Mouse (Mus musculus) MEL (cell line): Measurements from ENCODE around the gene Evpl. TPM values are rescaled to one million over a fixed set of nuclear protein-coding genes. Genes with fewer than 3 reads are reported as not detected.

Experiments
- DNase-seq: peaks from one replicate; pipeline ENCODE4 v3.0.0; 2011; ENCODE audit warnings: low read depth, low spot score
- H3K27ac ChIP-seq: 2 replicates; pipeline ENCODE4 v1.5.1; 2012; ENCODE audit warnings: low read depth, mild to moderate bottlenecking, control low read depth, low read length, moderate library complexity; ENCODE audit not compliant: control insufficient read depth
- H3K27me3 ChIP-seq, 2 experiments: fragments of 150-350 bp in 1 of 2; sonication (generic) in 1 of 2; 2 replicates each; pipeline ENCODE4 v1.6.1; 2012; ENCODE audit warnings: low read length in 2 of 2, mild to moderate bottlenecking in 2 of 2, improper control_type of control experiment in 1 of 2, moderate library complexity in 1 of 2; ENCODE audit not compliant: insufficient read depth in 2 of 2, control insufficient read depth in 1 of 2
- H3K36me3 ChIP-seq, 2 experiments: 2 replicates each; pipeline ENCODE4 v1.6.1; 2012 to 2014; ENCODE audit warnings: low read length in 2 of 2, improper control_type of control experiment in 1 of 2, inconsistent platforms in 1 of 2, mild to moderate bottlenecking in 1 of 2; ENCODE audit not compliant: insufficient read depth in 2 of 2, control insufficient read depth in 1 of 2
- H3K4me1 ChIP-seq, 2 experiments: fragments of 150-350 bp in 1 of 2; sonication (generic) in 1 of 2; 2 replicates each; pipeline ENCODE4 v1.6.1; 2012; ENCODE audit warnings: low read length in 2 of 2, improper control_type of control experiment in 1 of 2, mild to moderate bottlenecking in 1 of 2; ENCODE audit not compliant: insufficient read depth in 2 of 2, control insufficient read depth in 1 of 2
- H3K4me3 ChIP-seq, 2 experiments: fragments of 150-350 bp in 1 of 2; sonication (generic) in 1 of 2; 2 replicates each; pipeline ENCODE4 v1.5.1; 2012; ENCODE audit warnings: low read depth in 2 of 2, low read length in 2 of 2, mild to moderate bottlenecking in 2 of 2, moderate library complexity in 2 of 2, control low read depth in 1 of 2, improper control_type of control experiment in 1 of 2; ENCODE audit not compliant: control insufficient read depth in 1 of 2, insufficient read depth in 1 of 2
- H3K79me2 ChIP-seq: 2 replicates; pipeline ENCODE4 v1.6.1; 2012; ENCODE audit warnings: mild to moderate bottlenecking, low read length, moderate library complexity; ENCODE audit not compliant: control insufficient read depth, poor library complexity, insufficient read depth
- H3K9ac ChIP-seq: 2 replicates; pipeline ENCODE4 v1.6.1; 2012; ENCODE audit warnings: low read depth, mild to moderate bottlenecking, control low read depth, low read length, moderate library complexity; ENCODE audit not compliant: control insufficient read depth, poor library complexity, severe bottlenecking
- H3K9me3 ChIP-seq: fragments of 150-350 bp; sonication (generic); replicated peaks from 2 replicates; pipeline ENCODE4 v1.6.1; 2012; ENCODE audit warnings: mild to moderate bottlenecking, low read length, improper control_type of control experiment, moderate library complexity; ENCODE audit not compliant: insufficient read depth
- BHLHE40 ChIP-seq: IDR thresholded peaks from 2 replicates; pipeline ENCODE4 v1.6.1; 2012; ENCODE audit warnings: low read depth, mild to moderate bottlenecking, inconsistent platforms, low read length, improper control_type of control experiment, borderline replicate concordance
- CHD1 ChIP-seq: IDR thresholded peaks from 2 replicates; pipeline ENCODE4 v1.6.1; 2012; ENCODE audit warnings: low read depth, mild to moderate bottlenecking, inconsistent platforms, low read length, improper control_type of control experiment
- CHD2 ChIP-seq: IDR thresholded peaks from 2 replicates; pipeline ENCODE4 v1.6.1; 2011; ENCODE audit warnings: low read length, improper control_type of control experiment
- CTCF ChIP-seq, 3 experiments: IDR thresholded peaks in 2 of 3; conservative IDR thresholded peaks in 1 of 3; 2 replicates each; pipeline ENCODE4 v1.5.1; 2011 to 2012; ENCODE audit warnings: low read length in 3 of 3, low read depth in 2 of 3, mild to moderate bottlenecking in 2 of 3, improper control_type of control experiment in 1 of 3, inconsistent platforms in 1 of 3, mixed read lengths in 1 of 3, moderate library complexity in 1 of 3; ENCODE audit not compliant: control insufficient read depth in 1 of 3, insufficient read depth in 1 of 3, poor library complexity in 1 of 3, severe bottlenecking in 1 of 3
- E2F4 ChIP-seq: IDR thresholded peaks from 2 replicates; pipeline ENCODE4 v1.6.1; 2011; ENCODE audit warnings: low read depth, low read length, improper control_type of control experiment, borderline replicate concordance
- ELF1 ChIP-seq: IDR thresholded peaks from 2 replicates; pipeline ENCODE4 v1.6.1; 2014; ENCODE audit warnings: low read depth, mild to moderate bottlenecking, inconsistent platforms, low read length, improper control_type of control experiment, moderate library complexity
- ETS1 ChIP-seq: IDR thresholded peaks from 2 replicates; pipeline ENCODE4 v1.6.1; 2012; ENCODE audit warnings: low read depth, mild to moderate bottlenecking, inconsistent platforms, low read length, improper control_type of control experiment, moderate library complexity
- HCFC1 ChIP-seq: IDR thresholded peaks from 2 replicates; pipeline ENCODE4 v1.6.1; 2012; ENCODE audit warnings: low read depth, mild to moderate bottlenecking, inconsistent platforms, low read length, improper control_type of control experiment, moderate library complexity
- JUND ChIP-seq: IDR thresholded peaks from 2 replicates; pipeline ENCODE4 v1.6.1; 2011; ENCODE audit warnings: low read depth, mild to moderate bottlenecking, improper control_type of control experiment, low read length
- KAT2A ChIP-seq: conservative IDR thresholded peaks from 2 replicates; pipeline ENCODE4 v1.6.1; 2012; ENCODE audit warnings: low read depth, low read length, improper control_type of control experiment, inconsistent platforms
- MAX ChIP-seq: IDR thresholded peaks from 2 replicates; pipeline ENCODE4 v1.6.1; 2011; ENCODE audit warnings: low read length, improper control_type of control experiment
- MYB ChIP-seq: IDR thresholded peaks from 2 replicates; pipeline ENCODE4 v1.6.1; 2011; ENCODE audit warnings: mild to moderate bottlenecking, low read depth, low read length, improper control_type of control experiment
- MYC ChIP-seq: IDR thresholded peaks from 2 replicates; pipeline ENCODE4 v1.6.1; 2011; ENCODE audit warnings: low read depth, mild to moderate bottlenecking, low read length, improper control_type of control experiment, moderate library complexity
- NELFE ChIP-seq: IDR thresholded peaks from 2 replicates; pipeline ENCODE4 v1.6.1; 2011; ENCODE audit warnings: low read depth, low read length, improper control_type of control experiment
- NRF1 ChIP-seq: IDR thresholded peaks from 2 replicates; pipeline ENCODE4 v1.6.1; 2014; ENCODE audit warnings: low read depth, mild to moderate bottlenecking, inconsistent platforms, low read length, improper control_type of control experiment, moderate library complexity; ENCODE audit not compliant: poor library complexity, insufficient read depth, severe bottlenecking
- POLR2AphosphoS2 ChIP-seq: IDR thresholded peaks from 2 replicates; pipeline ENCODE4 v1.6.1; 2011; ENCODE audit warnings: low read length, improper control_type of control experiment
- RAD21 ChIP-seq: IDR thresholded peaks from 2 replicates; pipeline ENCODE4 v1.6.1; 2011; ENCODE audit warnings: mild to moderate bottlenecking, low read depth, low read length, improper control_type of control experiment
- RCOR1 ChIP-seq: IDR thresholded peaks from 2 replicates; pipeline ENCODE4 v1.6.1; 2012; ENCODE audit warnings: low read depth, mild to moderate bottlenecking, inconsistent platforms, low read length, improper control_type of control experiment
- SMC3 ChIP-seq: IDR thresholded peaks from 2 replicates; pipeline ENCODE4 v1.6.1; 2011; ENCODE audit warnings: low read depth, low read length, improper control_type of control experiment
- TAL1 ChIP-seq: IDR thresholded peaks from 2 replicates; pipeline ENCODE4 v1.6.1; 2012; ENCODE audit warnings: mild to moderate bottlenecking, inconsistent platforms, low read length, moderate library complexity, mixed read lengths
- TBP ChIP-seq: IDR thresholded peaks from 2 replicates; pipeline ENCODE4 v1.8.0; 2011; ENCODE audit warnings: low read depth, low read length, improper control_type of control experiment
- USF1 ChIP-seq: IDR thresholded peaks from 2 replicates; pipeline ENCODE4 v1.6.1; 2014; ENCODE audit warnings: low read depth, mild to moderate bottlenecking, inconsistent platforms, low read length, improper control_type of control experiment, moderate library complexity
- USF2 ChIP-seq, 2 experiments: IDR thresholded peaks; 2 replicates each; pipeline ENCODE4 v1.6.1; 2011 to 2012; ENCODE audit warnings: improper control_type of control experiment in 2 of 2, low read length in 2 of 2, borderline replicate concordance in 1 of 2, inconsistent platforms in 1 of 2, low read depth in 1 of 2, mild to moderate bottlenecking in 1 of 2; ENCODE audit not compliant: insufficient read depth in 1 of 2
- ZMIZ1 ChIP-seq: IDR thresholded peaks from 2 replicates; pipeline ENCODE4 v1.6.1; 2012; ENCODE audit warnings: low read depth, mild to moderate bottlenecking, inconsistent platforms, low read length, improper control_type of control experiment, moderate library complexity
- ZNF384 ChIP-seq: IDR thresholded peaks from 2 replicates; pipeline ENCODE4 v1.6.1; 2012; ENCODE audit warnings: low read depth, mild to moderate bottlenecking, inconsistent platforms, low read length, improper control_type of control experiment
- polyA plus RNA-seq, 2 experiments: library from polyadenylated mRNA; stranded (reverse) in 1 of 2; unstranded in 1 of 2; fragments of >175 nt in 1 of 2; fragments of >200 nt in 1 of 2; gene quantifications; 2 replicates each; pipeline versions ENCODE4 v1.2.1 to v1.2.4; 2012; ENCODE audit warnings: low replicate concordance in 2 of 2, low read depth in 1 of 2; ENCODE audit not compliant: insufficient read length in 2 of 2, insufficient read depth in 1 of 2, missing spikeins in 1 of 2
- total RNA-seq: library from RNA; depleted of rRNA; stranded (reverse); fragments of 300-350 nt; gene quantifications from 2 replicates; pipeline ENCODE4 v1.2.3, GENCODE M21; 2012

Evpl gene
- total and polyA plus RNA-seq, 3 experiments = 0.39 to 0.78 TPM; not detected in 1

DNA sequence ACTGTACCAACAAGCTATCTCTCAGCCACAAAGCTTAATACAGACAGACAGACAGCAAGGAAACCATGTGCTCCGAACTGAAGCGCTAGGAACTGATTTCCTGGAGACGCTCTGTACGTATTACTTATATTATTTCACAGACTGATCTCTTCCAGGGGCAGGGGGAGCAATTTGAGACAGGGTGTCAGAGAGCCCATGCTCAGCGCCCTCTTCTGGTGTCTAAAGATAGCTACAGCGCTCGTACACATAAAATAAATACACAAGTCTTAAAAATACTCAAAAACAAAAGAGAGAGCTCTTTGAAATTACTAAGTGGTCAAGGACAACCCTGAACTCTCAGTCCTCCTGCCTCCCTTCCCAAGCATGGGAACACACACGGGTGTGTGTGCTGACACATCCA lies 29.8 kb upstream of the Evpl start:
- peaks cover 0 to 15% of the 10 kb centered on the region in 2 experiments; a peak in 2 of 4 replicates for H3K4me1 ChIP-seq
- H3K27ac ChIP-seq = no peak overlapping the region
- H3K9ac ChIP-seq = no peak overlapping the region
- H3K27me3 ChIP-seq = no peaks in the 10 kb centered on the region
- H3K79me2 ChIP-seq = peaks cover 32% of the 10 kb centered on the region
- TF ChIP-seq MYC (no peak), ELF1 (no peak), CTCF (IDR thresholded peaks at IDR 0.05 in 2 of 3, conservative IDR thresholded peaks at IDR 0.05 in 1 of 3; ENCODE audit: control insufficient read depth in 1 of 3, insufficient read depth in 1 of 3, low read depth in 2 of 3, low read length in 3 of 3, poor library complexity in 1 of 3, severe bottlenecking in 1 of 3) (peak; percentile 57 to 66 (median 64)), SMC3 (peak; percentile 47; the same call in 1 of the 2 replicates)
- H3K36me3 ChIP-seq = peaks cover 21 to 46% of the 10 kb centered on the region in 2 experiments
- peak; percentile 75 for DNase-seq
- H3K4me3 ChIP-seq = no peak overlapping the region
- H3K9me3 ChIP-seq = no peaks in the 10 kb centered on the region

GRCm38 (mm10) chr11:116265850-116266249 lies 28.0 kb upstream of the Evpl start:
- H3K79me2 ChIP-seq = peaks cover 16% of the 10 kb centered on the region
- TF ChIP-seq USF2 (IDR thresholded peaks at IDR 0.05; ENCODE audit: borderline replicate concordance in 1 of 2, insufficient read depth in 1 of 2, low read depth in 1 of 2, low read length in 2 of 2) = no peak
- no peak for TF ChIP-seq E2F4
- 0 out of 2 replicates have a peak, but pooled peaks have one; percentile 7 for TF ChIP-seq POLR2AphosphoS2

GRCm38 (mm10) chr11:116265352-116265751 lies 27.5 kb upstream of the Evpl start:
- Histone ChIP-seq H3K79me2 (peaks cover 11% of the 10 kb centered on the region), H3K9ac (no peak overlapping the region), H3K4me3 (no peak overlapping the region), H3K9me3 (no peaks in the 10 kb centered on the region), H3K27ac (peak overlapping the region; percentile 41; the same call in 1 of the 2 replicates), H3K27me3 (no peaks in the 10 kb centered on the region), H3K4me1 (peaks cover 0 to 7% of the 10 kb centered on the region in 2 experiments; a peak in 2 of 4 replicates), H3K36me3 (peaks cover 10 to 49% of the 10 kb centered on the region in 2 experiments)
- peak; percentile 85 for DNase-seq
- TF ChIP-seq NRF1 = no peak
- TF ChIP-seq CTCF (IDR thresholded peaks at IDR 0.05 in 2 of 3, conservative IDR thresholded peaks at IDR 0.05 in 1 of 3; ENCODE audit: control insufficient read depth in 1 of 3, insufficient read depth in 1 of 3, low read depth in 2 of 3, low read length in 3 of 3, poor library complexity in 1 of 3, severe bottlenecking in 1 of 3) = peak in 1 of 3 experiments; percentile 46; a peak in 2 of 6 replicates
- TF ChIP-seq ETS1 = no peak
- TF ChIP-seq JUND = no peak
- no peak for TF ChIP-seq MYB
- TF ChIP-seq SMC3 = no peak
- TF ChIP-seq BHLHE40 = no peak
- no peak for TF ChIP-seq ZNF384
- no peak for TF ChIP-seq POLR2AphosphoS2
- no peak for TF ChIP-seq ZMIZ1
- TF ChIP-seq TBP = peak; percentile 53; the same call in 1 of the 2 replicates
- no peak for TF ChIP-seq ELF1
- TF ChIP-seq KAT2A = no peak
- peak; percentile 59 for TF ChIP-seq MAX
- no peak for TF ChIP-seq RCOR1
- no peak for TF ChIP-seq RAD21
- TF ChIP-seq CHD2 = no peak
- TF ChIP-seq CHD1 = no peak
- TF ChIP-seq NELFE = no peak
- no peak for TF ChIP-seq USF1
- no peak for TF ChIP-seq HCFC1
- TF ChIP-seq TAL1 = no peak

More at GRCm38 (mm10) chr11:116265850-116266249, 28.0 kb upstream of the Evpl start:
- Histone ChIP-seq H3K36me3 (peaks cover 10 to 49% of the 10 kb centered on the region in 2 experiments), H3K4me3 (no peak overlapping the region), H3K9me3 (no peaks in the 10 kb centered on the region), H3K9ac (no peak overlapping the region), H3K4me1 (peaks cover 0 to 7% of the 10 kb centered on the region in 2 experiments; a peak in 2 of 4 replicates), H3K27ac (no peak overlapping the region; the same call in 1 of the 2 replicates), H3K27me3 (no peaks in the 10 kb centered on the region)
- no peak for DNase-seq
